Mouse (Mus musculus) kidney, postnatal 25 days (tissue): ENCODE measurements around the gene Cdkn2aip.

Experiments used
- DNase-seq, 2 experiments: peaks; one replicate each; pipeline ENCODE4 v3.0.0; 2021; ENCODE audit warnings: mixed read lengths in 2 of 2

The Cdkn2aip gene

GRCm38 (mm10) chr8:47693119-47693518 lies 20.6 kb downstream of the Cdkn2aip start:
- peak; percentile 88 to 98 for DNase-seq

DNA sequence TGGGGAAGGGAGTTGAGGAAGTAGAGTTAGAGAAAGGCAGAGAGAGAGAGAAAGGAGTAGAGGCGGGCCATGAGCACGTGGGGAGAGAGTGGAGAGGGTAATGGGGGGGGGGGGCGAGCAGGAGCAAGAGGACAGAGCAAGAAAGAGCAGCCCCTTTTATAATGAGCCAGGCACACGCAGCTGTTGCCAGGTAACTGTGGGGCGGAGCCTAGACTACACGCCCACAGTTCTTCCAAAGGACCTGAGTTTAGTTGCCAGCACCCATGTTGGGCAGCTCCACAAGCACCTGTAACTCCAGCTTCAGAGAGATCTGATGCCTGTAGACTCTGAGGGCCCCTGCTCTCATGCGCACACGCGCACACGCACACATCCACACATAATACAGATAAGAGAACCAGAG lies 21.9 kb downstream of the Cdkn2aip start:
- no peak for DNase-seq

- DNase-seq: no peak
These were observed 22.4 kb downstream of the Cdkn2aip start for GRCm38 (mm10) chr8:47691303-47691702.

GRCm38 (mm10) chr8:47690674-47691078 lies 23.1 kb downstream of the Cdkn2aip start:
- peak; percentile 43 to 52 for DNase-seq

DNA sequence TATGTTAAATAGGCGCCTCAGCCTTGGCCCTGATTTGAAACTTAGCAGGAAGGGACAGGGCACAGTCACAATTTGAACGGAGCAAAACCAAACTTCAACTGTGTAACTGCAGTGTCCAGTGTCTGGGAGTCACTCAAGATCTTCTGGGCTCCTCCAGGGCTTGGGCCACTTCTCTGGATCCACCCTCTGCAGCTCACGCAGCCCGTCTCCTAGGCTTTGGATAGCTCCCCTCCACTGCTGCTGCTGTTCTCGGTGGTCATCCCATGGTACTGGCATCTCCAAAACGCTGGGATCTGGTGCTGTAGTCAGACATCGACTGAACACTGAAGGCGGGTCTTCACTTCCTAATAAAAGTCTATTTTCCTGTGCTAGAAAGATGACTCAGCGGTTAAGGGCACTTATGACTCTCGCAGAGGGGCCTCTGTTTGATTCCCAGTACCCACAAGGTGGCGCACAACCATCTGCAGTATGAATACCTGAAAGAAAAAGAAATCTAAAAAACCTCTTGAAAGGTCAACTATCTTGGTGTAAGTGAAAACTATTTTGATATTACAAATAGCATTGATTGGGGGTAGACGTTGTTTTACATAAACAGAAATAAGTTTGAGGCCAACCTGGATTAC lies 23.9 kb downstream of the Cdkn2aip start:
- peak; percentile 41 to 54 for DNase-seq

DNA sequence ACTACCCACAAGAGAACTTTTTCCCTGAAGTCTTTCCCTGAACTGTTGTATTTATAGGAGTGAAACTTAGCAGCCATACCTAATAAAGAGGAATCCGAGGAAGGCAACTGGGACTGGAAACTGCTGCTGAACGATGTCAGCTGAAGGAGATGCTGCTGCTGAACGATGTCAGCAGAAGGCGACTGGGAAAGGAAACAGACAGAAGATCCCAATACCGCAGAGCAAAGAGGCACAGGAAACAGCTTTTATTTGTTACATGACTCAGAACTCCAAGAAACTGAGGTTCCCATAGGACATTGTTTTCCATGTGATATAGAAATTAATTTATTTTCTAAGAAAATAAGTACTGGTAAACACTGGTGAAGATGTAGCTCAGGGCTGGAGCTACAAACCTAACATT lies 29.3 kb downstream of the Cdkn2aip start:
- no peak for DNase-seq

DNA sequence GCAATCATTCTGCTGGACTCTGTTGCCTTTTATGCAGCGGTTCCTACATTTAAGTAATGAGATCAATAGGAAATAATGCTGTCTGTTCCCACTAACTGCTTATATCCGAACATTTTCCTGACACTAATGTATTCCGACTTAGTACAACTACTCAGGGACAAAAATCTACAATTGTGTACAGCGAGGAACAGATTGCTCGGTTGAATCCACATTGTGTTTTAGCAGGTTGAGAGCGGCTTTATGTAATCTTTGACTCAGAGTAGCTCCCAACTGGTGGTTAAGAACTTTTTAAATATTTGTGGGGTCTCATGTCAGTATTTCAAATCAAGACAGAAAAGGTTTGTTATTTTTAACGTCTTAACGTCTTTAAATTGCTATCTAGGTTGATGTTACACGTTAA lies 29.7 kb downstream of the Cdkn2aip start:
- DNase-seq: no peak

DNA sequence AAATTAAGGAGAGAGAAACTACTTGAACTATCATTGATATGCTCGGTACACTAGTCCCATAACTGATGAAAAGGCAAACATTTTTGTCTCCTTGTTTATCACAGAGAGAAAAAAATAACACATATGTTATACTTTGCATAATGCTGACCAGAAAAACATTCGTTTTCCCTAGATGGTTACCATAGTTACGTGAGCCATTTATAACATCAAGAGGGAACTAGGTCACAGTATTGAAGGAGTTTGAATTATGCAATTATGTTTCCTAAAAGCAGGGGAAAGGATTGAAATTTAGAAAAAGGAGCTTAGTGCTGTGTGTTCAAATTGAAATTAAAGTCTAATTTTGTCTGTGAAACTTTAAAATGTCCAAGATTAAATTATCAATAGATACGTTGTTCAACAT lies 33.4 kb downstream of the Cdkn2aip start:
- no peak for DNase-seq

DNA sequence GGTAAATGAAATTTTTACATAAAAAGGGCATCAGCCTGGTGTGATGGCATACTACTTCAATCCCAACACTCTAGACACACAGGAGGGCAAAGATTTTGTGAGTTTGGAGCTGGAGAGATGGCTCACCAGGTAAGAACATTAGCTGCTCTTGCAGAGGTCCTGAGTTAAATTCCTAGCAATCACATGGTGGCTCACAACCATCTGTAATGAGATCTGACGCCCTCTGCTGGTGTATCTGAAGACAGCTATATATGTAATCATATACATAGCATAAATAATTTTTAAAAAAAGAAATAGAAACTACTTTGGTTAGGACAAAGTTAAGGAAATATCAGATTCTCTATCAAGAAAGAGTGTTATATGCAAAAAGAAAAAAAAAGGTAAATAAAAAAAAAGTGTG lies 34.1 kb downstream of the Cdkn2aip start:
- no peak for DNase-seq

DNA sequence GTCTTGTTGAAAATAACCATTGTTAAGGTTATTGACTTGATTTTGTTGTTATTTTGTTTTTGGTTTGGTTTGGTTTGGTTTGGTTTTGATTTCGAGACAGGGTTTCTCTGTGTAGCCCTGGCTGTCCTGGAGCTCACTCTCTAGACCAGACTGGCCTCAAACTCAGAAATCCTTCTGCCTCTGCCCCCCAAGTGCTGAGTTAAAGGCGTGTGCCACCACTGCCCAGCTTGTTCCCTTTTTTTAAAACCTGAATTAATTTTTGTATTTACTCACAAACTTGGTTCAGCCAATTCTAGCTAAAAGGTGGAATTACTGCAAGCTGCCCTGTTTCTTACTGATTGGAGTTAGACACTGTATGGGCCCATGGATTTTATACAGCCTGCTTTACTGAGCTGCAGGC lies 37.1 kb downstream of the Cdkn2aip start:
- no peak for DNase-seq

GRCm38 (mm10) chr8:47676224-47676623 lies 37.5 kb downstream of the Cdkn2aip start:
- DNase-seq: no peak

DNA sequence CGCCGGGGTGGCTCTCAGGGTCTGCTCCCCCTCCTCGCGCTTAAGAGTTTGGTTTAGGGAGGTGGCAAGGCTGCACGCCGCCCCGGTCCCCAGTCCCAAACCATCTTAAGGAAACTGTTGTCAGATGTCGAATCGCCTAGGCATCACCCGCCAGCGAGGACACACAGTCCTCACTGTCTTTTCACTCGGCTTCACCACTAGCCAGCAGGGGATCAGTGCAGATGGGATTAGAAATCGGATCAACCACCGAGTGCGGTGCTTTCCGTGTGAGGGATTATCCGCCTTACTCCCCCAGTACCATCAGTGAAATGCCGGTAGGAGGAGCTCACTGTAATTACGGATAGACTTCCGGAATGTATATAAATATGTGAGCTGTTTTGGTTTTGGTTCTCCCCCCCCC lies 37.9 kb downstream of the Cdkn2aip start:
- no peak for DNase-seq

DNA sequence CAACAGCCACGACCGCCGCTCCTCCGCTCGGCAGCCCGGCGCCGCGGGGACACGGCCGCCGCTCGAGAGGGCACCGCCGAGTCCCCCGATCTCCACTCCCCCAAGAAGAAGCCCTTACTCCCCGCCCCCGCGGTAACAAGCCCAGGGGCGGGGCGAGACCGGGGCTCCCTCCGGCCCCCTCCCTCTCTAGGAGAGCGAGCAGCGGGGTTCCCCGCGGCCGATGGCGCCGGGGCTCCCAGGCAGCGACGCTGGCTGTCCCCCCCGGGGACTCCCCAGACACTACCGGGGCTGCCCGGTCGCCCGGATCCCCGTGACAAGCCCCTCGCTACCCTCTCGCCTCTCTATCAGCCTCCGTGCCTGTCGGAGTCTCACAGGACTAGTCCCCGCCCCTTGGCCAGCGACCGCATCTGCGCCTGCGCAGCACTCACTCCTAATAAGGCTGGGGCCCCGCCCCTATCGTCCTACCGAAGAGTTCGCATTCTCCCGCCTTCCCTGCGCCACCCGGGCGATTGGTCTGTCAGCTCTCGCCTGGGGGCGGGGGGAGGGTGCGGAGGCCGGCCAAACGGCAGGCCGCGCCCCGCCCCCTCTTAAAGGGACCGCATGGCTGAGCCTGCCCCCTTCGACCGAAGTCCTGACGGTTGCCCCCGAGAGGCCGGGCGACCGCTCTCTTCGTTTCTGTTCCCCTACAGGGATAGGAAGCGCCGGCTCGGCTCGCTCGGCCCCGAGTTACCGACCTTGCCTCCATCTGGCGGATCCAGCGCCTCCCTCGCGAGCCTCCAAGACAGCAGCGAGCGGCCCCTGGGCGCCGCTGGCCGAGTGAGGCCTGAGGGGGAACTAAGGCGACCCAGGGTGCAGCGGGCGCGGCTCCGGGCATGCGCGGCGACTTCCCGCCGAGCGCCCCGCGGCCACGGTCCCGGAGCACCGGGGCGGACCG lies 38.7 kb downstream of the Cdkn2aip start, which contains the start of gene Ing2:
Gene Ing2, minus strand, starts transcription at position 780 of the 934 bp plus-strand sequence.
- DNase-seq: peak; percentile 100

DNA sequence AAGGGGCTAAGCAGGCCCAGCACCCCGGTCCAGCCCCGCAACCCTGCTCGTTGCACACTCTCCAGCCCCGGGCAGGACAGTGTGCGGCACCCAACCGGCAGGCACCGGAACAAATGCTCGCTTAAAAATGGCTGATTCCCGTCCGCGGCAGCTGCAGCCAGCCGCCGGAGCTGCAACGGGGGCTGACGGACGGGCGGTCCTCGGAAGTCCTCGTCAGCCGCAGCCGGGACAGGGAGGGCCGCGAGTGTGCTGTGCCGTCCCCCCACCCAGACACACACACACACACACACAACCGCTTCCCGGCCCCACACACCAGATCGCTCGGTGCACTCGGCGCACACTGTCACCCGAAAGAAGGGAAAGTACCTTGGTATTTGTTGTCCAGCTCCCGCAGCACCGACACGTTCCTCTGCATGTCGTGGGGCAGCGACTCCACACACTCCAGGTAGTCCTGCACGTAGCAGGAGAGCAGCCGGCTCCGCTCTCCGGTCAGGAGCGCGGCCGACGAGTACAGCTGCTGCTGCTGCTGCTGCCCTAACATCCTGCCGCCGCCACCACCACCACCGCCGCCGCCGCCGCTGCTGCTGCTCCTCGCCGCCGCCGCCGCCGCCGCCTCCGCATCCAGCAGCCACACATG lies 39.5 kb downstream of the Cdkn2aip start:
- peak in 1 of 2 experiments; percentile 15 for DNase-seq

- DNase-seq: peak; percentile 93 to 94
These were observed 40.2 kb downstream of the Cdkn2aip start for GRCm38 (mm10) chr8:47673317-47674139.

GRCm38 (mm10) chr8:47664231-47664785 lies 49.4 kb downstream of the Cdkn2aip start:
- no peak for DNase-seq

- peak; percentile 72 to 81 for DNase-seq
These were observed 50.5 kb downstream of the Cdkn2aip start for GRCm38 (mm10) chr8:47663201-47663600.

GRCm38 (mm10) chr8:47662716-47663115 lies 51.0 kb downstream of the Cdkn2aip start:
- DNase-seq: no peak

- no peak for DNase-seq
These were observed 53.3 kb downstream of the Cdkn2aip start for GRCm38 (mm10) chr8:47660394-47660793.

- DNase-seq: no peak
These were observed 54.3 kb downstream of the Cdkn2aip start for GRCm38 (mm10) chr8:47659463-47659862.
